Mouse (Mus musculus) left cerebral cortex, adult 18-20 months (tissue): ENCODE data around the gene Actn4. TPM values are rescaled to one million over a fixed set of nuclear protein-coding genes. Genes with fewer than 3 reads are reported as not detected.
"Not testable (repeated sequence)": the region's sequence is repeated elsewhere in the genome, so short reads cannot be mapped to it uniquely, and the experiment has no call there.

ENCODE experiments used
- DNase-seq, 2 experiments: peaks; one replicate each; pipeline ENCODE4 v3.0.0; 2021 to 2022; ENCODE audit warnings: low spot score in 2 of 2, mixed read lengths in 1 of 2
- total RNA-seq, 2 experiments: library from RNA; stranded (reverse); gene quantifications; 2 replicates each; pipeline ENCODE4 v1.2.3; 2021

Actn4 gene
- total RNA-seq, 2 experiments from 2014 or later, result 192 TPM

DNA sequence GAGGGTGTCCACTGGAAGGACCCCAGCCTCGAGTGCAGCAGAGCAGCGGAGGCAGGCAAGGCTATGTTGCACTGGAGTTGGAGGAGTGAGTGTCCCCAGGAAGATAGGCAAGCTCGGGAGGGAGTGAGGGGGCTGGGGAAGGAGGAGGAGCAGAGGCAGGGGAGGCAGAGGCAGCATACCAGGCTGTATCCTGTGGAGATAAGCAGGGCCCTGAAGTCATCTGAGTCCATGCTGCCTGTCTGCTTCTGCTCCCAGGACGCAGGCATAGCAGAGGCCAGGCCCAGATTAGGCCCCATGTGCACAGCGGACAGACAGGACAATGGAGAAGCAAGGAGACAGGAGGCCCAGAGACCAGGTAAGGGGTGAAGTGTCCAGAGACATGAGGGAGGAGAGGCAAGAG lies 67.2 kb downstream of the Actn4 start:
- DNase-seq, result no peak

DNA sequence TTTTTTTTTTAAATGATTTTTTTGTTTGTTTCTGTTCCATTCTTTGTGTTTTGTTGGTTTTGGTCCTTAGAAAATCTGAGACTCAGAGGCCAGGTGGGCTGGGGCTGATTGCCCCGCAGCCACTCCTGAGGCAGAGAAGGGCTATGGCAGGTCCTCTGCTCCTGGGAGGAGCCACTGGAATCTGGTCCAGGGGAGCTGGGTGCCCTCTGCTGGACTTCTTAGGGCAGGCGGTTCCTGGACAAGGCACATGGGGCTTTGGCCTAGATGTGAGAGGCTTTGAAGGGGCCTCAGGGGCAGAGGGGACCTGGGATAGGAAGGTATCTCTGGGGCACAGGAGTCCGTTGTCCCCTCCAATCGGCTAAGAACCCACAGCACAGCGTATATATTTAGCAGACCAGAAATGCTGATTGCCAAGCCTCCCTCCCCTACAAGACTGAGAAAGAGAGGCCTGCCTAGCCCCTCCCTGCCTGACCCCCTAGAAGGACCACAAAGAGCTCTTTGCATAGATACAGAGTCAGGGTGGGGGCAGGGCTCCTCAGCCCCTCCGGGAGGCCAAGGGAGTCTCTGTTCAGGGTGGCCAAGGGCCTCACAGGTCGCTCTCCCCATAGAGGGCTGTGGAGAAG lies 68.4 kb downstream of the Actn4 start:
- no peak for DNase-seq

DNA sequence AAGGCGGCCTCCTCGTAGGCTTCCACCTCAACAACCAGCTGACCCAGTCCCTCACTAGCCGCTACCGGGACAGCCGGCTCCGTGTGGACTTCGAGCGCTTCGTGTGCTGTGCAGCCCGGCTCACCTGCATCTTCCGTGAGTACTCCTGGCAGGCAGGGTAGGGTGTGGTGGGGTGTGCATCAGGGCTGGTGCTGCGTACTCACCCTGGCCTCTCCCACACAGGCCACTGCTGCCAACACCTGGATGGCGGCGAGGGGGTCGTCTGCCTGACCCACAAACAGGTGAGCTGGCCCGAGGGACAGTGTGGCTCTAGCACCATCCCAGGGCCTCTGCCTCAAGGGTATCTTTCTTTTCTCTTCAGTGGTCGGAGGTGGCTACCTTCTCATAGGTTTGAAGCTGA lies 69.5 kb downstream of the Actn4 start:
- no peak for DNase-seq

DNA sequence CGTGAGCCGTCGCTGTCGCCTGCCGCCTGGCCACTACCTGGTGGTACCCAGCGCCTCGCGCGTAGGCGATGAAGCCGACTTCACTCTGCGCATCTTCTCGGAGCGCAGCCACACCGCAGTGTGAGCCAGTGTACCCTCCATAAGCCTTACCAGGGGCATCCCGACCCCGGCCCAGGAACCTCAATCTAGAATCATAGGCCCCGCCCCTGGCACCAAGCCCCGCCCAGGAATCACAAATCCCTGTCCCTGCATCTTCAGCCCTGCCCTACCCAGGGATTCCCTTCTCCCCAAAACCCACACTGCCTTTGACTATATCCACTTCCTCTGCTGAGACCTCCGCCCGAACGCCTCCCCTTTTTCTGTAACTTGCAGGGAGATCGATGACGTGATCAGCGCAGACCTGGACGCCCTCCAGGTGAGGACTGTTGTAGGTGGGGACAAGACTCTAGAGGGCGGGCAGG lies 73.4 kb downstream of the Actn4 start:
- no peak for DNase-seq

DNA sequence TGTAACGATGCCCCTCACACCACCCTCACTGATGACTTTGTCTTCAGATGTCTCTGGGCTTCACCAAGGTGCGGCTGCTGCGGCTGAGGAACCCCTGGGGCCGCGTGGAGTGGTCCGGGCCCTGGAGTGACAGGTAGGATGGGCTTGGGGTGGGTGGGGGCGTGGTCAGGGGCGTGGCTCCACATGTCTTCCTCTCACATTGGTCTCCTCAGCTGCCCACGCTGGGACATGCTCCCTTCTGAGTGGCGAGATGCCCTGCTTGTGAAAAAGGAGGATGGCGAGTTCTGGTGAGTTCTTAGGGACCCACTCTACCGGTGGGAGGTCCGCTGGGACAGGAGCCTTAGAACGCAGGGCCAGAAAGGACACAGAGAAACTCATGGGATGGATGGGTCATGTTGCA lies 75.7 kb downstream of the Actn4 start:
- DNase-seq, result no peak

DNA sequence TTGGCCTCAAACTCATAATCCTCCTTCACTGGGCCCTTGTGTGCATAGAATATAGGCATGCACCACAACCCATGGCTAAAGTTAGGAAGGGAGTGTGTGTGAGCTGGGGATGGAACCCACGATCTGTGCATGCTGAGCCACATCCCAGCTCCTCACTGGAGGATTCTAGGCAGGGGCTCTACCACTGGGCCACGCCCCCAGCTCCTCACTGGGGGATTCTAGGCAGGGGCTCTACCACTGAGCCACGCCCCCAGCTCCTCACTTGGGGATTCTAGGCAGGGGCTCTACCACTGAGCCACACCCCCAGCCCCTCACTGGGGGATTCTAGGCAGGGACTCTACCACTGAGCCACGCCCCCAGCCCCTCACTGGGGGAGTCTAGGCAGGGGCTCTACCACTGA lies 78.4 kb downstream of the Actn4 start:
- DNase-seq, result not testable (repeated sequence)

DNA sequence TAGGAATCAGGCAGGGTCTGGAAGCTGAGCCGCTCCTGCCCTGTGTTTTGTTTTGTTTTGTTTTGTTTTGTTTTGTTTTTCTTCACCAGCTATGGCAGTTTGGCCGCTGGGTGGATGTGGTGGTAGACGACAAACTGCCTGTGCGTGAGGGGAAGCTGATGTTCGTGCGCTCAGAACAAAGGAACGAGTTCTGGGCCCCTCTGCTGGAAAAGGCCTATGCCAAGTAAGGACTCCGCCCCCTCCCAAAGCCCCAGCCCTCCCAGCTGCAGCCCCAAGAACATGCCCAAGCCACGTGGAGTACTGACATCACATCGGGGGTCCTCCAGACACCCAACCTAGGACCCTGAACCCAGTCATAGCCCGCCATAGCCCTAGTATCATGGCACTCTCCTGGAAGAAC lies 79.1 kb downstream of the Actn4 start:
- no peak for DNase-seq

DNA sequence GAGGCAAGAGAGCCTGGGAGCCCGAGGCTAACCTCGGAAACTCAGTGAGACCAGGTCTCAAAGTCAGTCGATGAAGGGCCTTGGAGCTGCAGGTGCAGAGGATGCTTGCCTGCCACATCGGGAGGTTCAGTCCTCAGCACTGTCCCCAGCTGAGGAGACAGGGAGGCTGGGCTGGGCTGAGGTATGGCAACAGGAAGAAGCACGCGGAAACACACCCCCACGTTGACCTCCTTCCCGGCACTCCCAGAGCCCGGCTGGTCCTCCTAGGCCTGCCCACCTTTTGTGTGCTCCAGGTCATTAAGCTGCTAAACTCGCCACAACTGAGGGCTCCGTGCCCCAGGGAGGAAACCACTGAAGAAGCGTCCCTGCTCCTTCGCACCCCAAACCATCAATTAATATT lies 80.9 kb downstream of the Actn4 start, which contains the start of gene Capn12:
Gene Capn12, plus strand, starts transcription at position 224 of the 400 bp plus-strand sequence.
- DNase-seq, result no peak

DNA sequence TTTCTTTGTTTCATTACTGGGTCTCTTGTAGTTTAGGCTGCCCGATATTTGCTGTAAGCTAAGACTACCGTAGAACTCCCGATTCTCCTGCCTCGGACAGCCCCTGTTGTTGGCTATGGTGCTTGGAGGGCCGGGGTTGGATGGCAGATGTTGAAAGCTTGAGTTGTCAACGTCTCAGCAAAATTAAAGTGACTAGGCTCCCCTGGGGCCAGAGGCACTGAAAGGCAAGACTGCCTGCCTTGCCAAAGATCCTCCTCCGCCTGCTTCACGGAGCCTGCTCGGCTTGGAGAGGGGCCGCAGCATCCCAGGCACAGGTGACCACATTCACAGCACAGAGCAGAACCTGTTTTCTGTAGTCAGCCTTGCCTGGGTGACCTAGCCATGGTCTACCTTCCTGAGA lies 81.6 kb downstream of the Actn4 start:
- DNase-seq, result no peak

DNA sequence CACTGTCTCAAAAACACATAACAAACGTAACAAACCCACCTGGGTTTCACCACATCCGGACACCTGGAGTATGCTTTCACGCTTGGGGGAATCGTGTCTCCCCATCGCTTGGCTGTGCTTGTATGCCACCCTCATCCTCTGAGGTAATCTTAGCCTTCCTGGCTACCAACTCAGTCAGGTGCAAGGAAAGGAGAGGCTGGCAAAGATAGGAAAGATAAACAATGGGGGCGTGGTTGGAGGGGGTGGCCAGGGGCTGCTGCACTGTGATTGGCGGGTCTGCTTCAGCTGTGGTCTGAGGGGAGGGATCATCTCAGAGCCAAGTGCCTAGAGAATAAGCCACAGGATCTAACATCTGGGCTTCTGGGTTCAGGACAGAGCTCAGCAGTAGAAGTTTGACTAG lies 82.5 kb downstream of the Actn4 start:
- no peak for DNase-seq

DNA sequence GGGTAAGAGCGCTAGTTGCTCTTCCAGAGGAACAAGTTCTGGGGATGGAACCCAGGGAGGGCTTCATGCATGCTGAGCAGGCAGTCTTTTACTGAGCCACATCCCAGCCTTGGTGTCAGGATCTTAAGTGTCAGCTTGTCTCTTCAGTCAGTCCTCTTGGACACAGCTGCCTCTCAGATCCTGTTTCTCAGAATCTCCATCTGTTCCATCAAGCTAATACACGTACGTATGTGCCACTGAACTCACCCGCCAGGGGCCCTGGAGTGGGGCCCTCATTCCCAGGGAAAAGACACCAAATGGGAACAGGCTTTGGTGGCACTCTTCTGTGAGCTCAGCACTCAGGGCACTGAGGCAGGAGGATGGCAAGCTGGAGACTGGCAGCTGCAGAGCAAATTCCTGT lies 84.3 kb downstream of the Actn4 start:
- no peak for DNase-seq

DNA sequence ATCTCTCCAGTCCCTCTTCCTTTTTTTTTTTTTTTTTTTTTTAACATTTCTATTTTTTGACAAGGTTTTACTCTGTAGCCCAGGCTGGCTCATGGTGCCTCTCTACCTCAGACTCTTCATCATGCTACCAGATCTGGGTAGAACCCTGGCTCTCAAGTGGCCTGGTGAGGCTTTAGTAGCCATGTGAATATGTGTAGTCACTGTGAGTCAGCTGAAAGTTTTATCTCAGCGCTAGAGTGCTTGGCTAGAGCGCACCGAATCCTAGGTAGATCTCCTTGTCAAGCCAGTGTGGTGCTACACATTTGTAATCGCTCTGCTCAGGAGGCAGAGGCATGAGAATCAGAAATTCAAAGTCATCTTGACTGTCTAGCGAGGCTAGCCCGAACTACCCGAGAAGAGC lies 85.0 kb downstream of the Actn4 start:
- DNase-seq, result no peak

DNA sequence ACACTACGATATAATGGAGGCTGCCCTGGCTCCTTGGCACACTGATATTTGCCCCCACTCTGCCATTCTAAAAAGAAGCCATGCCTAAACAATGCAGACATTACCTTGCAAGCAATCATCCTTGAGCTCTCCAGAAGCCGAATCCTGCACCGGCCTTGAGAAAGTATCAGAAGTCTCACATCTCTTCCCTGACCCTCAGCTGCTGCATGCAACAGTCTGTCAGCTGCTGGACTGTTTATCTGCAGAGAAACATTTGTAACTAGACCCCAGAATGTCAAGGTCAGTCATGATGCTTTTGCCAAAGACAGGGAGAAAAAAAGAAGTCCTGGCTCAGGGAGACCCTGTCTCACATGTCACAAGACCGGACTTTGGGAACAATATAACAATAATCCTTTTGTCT lies 86.0 kb downstream of the Actn4 start:
- no peak for DNase-seq

DNA sequence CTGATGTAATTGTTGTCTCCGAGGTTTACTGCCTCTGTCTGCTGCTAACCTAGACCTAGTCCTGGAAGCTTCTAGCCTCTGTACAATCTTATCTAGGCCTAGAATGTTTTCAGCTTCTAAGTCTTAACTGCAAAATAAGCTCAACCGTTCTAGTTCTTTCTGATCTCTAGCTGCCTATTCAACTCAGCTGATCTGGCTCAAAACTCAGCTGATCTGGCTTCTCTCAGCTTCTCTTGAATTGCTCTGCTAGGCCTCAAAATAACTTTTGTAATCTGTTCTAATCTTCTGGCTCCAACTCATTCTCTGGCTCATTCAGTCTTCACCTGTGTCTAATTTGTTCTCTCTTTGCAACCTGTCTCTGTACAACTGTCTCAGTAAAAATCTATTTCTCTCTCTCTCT lies 87.6 kb downstream of the Actn4 start:
- DNase-seq, result no peak

DNA sequence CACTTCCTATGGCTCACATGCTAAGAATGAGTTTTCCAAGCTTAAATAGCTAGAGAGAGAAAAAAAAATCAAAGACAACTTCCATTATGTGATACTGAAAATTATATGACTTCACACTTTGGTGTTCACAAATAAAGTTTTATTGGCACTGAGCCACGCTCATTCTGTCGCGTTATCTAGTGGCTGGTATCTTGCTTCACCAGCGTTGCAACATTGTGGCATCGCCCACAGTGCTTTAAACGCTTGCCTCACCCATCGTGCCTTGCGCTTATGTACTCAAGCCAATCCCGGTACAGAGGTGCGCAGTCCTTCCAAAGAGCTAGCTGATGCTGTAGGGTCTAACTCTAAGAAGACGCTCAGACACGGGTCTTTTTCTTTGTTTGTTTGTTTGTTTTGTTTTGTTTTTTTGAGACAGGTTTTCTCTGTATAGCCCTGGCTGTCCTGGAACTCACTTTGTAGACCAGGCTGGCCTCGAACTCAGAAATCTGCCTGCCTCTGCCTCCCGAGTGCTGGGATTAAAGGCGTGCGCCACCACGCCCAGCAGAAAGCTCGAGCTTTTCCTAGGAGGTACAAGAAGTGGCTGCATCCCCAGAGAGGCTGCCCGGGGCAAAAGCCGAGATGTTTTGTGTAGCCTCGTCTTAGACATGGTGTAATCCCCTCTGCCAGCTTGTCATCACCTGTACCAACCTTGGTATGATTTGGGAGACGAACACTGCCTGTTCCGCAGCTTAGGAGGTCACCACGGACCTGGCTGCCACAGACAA lies 91.1 kb downstream of the Actn4 start:
- no peak for DNase-seq

DNA sequence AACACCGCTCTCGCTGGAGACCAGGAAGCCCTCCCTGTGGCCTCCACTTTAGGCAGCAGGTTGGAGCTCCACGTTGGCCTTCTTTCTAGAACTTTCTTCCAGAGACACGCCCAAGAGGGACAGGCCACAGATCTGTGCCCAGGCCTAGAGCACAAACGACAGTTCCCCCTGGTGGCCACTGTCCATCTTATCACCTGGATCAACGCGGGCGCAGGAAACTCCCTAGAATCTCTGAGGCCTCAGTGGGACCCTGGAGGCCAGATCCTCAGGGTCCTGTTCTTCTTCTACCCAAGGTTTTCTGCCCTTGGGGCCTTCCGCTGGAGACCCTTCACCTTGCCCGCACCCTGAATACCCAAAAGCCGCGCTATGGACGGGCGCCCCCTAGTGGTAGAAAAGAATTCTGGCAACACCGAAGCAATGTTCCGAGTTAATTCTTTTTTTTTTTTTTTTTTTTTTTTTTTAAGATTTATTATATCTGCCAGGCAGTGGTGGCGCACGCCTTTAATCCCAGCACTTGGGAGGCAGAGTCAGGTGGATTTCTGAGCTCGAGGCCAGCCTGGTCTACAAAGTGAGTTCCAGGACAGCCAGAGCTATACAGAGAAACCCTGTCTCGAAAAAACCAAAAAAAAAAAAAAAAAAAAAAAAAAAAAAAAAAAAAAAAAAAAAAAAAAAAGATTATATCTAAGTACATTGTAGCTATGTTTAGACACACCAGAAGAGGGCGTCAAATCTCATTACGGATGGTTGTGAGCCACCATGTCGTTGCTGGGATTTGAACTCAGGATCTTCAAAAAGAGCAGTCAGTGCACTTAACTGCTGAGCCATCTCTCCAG lies 94.4 kb downstream of the Actn4 start:
- peak; percentile 55 to 73 for DNase-seq

DNA sequence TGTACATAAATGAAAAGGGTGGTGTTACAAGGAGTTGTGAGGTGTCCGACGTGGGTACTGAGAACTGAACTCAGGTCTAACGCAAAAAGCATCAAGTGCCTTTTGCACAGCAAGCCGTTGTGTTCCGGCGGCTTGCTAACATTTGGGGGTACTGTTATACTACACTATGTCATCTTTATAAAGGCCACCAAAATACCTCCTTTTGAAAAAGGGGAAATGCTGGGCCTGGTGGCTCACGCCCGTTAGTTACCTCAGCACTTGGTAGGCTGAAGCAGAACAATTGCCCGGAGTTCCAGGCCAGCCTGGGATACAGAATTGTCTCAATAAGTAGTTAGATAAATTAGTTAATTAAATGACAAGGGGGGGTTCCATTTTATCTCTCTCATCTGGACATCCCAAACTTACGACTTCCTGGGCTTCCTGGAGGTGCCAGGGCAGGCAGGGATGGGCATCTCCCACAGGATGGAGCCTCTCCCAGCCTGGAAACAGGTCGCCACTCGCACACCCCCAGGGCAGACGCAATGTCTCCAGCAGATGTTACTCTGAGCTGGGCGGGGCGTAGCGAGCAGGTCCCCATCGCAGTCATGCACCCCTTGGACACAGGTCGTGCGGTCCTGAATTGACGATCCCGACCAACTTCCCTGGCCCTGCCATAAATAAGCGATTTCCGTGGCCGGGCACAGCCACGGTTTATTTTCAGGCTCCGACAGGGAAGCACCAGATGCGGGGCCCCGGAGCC lies 95.2 kb downstream of the Actn4 start:
- DNase-seq, result no peak

DNA sequence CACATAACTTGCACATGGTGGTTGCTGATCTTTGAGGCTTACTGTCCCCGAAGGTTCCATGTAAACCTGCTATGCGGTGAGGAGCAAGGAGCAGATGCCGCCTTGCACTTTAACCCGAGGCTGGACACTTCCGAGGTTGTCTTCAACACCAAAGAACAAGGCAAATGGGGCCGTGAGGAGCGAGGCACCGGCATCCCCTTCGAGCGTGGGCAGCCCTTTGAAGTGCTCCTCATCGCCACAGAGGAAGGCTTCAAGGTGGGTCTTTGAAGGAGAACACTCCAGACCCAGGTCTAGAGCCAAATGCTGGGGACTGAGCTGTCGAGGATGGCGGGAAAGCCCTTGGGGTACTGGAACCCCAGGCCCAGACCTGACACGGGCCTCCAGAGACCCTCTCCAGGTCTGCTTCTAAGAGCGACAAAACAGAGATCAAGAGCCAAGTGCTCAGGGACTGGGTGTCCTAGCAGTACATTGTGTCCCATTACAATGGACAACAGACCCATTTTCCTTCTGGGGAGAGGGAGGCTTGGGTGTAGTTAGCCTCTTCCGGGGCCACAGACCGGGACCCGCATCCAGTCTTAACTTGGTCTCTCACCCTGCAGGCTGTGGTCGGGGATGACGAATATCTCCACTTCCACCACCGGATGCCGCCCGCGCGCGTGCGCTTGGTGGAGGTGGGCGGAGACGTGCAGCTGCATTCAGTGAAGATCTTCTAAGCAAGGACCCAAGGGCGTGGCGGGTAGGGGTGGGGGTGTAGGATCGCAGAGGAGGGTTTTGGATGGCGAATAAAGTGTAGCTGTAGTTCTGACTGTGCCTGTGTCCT lies 96.4 kb downstream of the Actn4 start:
- peak; percentile 86 to 91 for DNase-seq

DNA sequence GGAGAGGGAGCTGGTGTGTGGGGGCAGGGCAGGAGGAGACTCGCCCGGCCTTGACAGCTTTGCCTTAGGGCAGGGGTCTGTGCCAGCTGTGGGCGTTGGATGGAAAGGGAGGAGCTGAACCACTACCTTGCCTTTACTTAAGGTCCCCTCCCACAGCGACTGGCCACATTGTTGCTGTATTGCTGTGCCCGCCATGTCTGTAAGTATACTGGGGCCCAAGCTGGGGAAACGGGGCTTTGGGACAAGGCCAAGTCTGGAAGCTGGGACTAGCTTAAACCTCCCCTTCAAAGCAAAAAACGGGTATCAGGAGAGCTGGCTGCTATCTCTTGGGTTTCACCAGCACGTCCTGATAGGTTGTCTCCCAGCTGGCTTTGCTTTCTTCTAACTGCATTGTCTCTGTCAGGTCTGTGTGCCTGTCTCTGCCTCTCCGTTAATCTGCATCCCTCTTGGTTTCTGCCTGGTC lies 97.8 kb downstream of the Actn4 start:
- no peak for DNase-seq

DNA sequence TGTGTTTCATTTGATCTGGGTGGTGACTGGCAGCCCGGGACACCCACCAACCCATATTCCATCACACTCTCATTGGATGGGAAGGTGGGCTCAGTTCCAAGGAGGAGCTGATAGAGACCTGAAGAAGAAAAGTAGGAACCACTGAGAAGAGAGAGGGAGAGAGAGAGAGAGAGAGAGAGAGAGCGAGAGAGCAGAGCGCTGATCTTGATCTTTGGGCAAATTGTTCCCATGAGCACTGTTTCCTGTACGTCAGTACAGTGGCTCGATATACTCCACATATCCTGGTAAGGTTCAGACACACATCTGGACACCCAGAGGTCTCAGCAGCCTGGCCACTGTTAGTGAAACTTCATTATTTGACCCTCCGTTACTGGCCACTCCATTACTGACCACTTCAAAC lies 98.6 kb downstream of the Actn4 start, which contains the start of gene Lgals7:
Gene Lgals7, plus strand, starts transcription at position 314 of the 400 bp plus-strand sequence.
- no peak for DNase-seq
